Mouse (Mus musculus): ENCODE data around the gene Mrpl16.

- TF ChIP-seq CTCF (IDR thresholded peaks at IDR 0.05; ENCODE audit: control insufficient read depth, insufficient read depth, insufficient replicate concordance, low read depth, low read length) (no peak), POLR2A (IDR thresholded peaks at IDR 0.05; ENCODE audit: control insufficient read depth, low read depth, low read length) (no peak)
These were observed 47.4 kb downstream of the Mrpl16 start for GRCm38 (mm10) chr19:11817586-11817985.
